Mouse (Mus musculus): ENCODE measurements around the gene P3h2. TPM values are rescaled to one million over a fixed set of nuclear protein-coding genes. Genes with fewer than 3 reads are reported as not detected.
A peak's percentile ranks its signal among the peaks of the same experiment; 100 is the strongest.

The P3h2 gene
- polyA plus RNA-seq, 1 experiment from 2014 or later = 1.8 TPM

GRCm38 (mm10) chr16:25979037-25979436 lies 126.5 kb downstream of the P3h2 start:
- no peak for ATAC-seq
- no peaks in the 10 kb centered on the region for H3K9me3 ChIP-seq (ENCODE audit: control insufficient read depth)
- no peak overlapping the region for H3K27ac ChIP-seq (ENCODE audit: low read depth, low read length)
- H3K27me3 ChIP-seq (replicated peaks; ENCODE audit: control insufficient read depth, insufficient read depth, low read length) = no peaks in the 10 kb centered on the region
- TF ChIP-seq CTCF (IDR thresholded peaks at IDR 0.05; ENCODE audit: low read depth) = no peak
- H3K36me3 ChIP-seq (ENCODE audit: control insufficient read depth, insufficient read depth) = no peaks in the 10 kb centered on the region
- 64% methylated on average over 3 of the region's 3 CpGs for WGBS
- H3K9ac ChIP-seq (ENCODE audit: low read depth, low read length) = no peak overlapping the region
- H3K4me3 ChIP-seq (ENCODE audit: low read depth, low read length) = no peak overlapping the region
- H3K4me1 ChIP-seq (replicated peaks; ENCODE audit: control insufficient read depth, insufficient read depth, low read length) = no peaks in the 10 kb centered on the region
- no peak overlapping the region for H3K4me2 ChIP-seq (replicated peaks; ENCODE audit: low read depth)

- Histone ChIP-seq H3K36me3 (ENCODE audit: control insufficient read depth, insufficient read depth) (no peaks in the 10 kb centered on the region), H3K9ac (ENCODE audit: low read depth, low read length) (no peak overlapping the region), H3K4me2 (replicated peaks; ENCODE audit: low read depth) (no peak overlapping the region), H3K4me1 (replicated peaks; ENCODE audit: control insufficient read depth, insufficient read depth, low read length) (no peaks in the 10 kb centered on the region), H3K27me3 (replicated peaks; ENCODE audit: control insufficient read depth, insufficient read depth, low read length) (no peaks in the 10 kb centered on the region), H3K27ac (ENCODE audit: low read depth, low read length) (no peak overlapping the region), H3K9me3 (ENCODE audit: control insufficient read depth) (no peaks in the 10 kb centered on the region), H3K4me3 (ENCODE audit: low read depth, low read length) (no peak overlapping the region)
- TF ChIP-seq CTCF (IDR thresholded peaks at IDR 0.05; ENCODE audit: low read depth) = no peak
- 93% methylated on average over 2 of the region's 2 CpGs for WGBS
- ATAC-seq = no peak
Measured at GRCm38 (mm10) chr16:25977210-25977609, 128.4 kb downstream of the P3h2 start.

GRCm38 (mm10) chr16:25971285-25971684 lies 134.3 kb downstream of the P3h2 start:
- Histone ChIP-seq H3K27me3 (replicated peaks; ENCODE audit: control insufficient read depth, insufficient read depth, low read length) (no peaks in the 10 kb centered on the region), H3K4me2 (replicated peaks; ENCODE audit: low read depth) (no peak overlapping the region), H3K36me3 (ENCODE audit: control insufficient read depth, insufficient read depth) (no peaks in the 10 kb centered on the region), H3K4me1 (replicated peaks; ENCODE audit: control insufficient read depth, insufficient read depth, low read length) (no peaks in the 10 kb centered on the region), H3K4me3 (ENCODE audit: low read depth, low read length) (no peak overlapping the region), H3K9me3 (ENCODE audit: control insufficient read depth) (no peaks in the 10 kb centered on the region), H3K27ac (ENCODE audit: low read depth, low read length) (no peak overlapping the region), H3K9ac (ENCODE audit: low read depth, low read length) (no peak overlapping the region)
- TF ChIP-seq CTCF (IDR thresholded peaks at IDR 0.05; ENCODE audit: low read depth) = no peak
- WGBS = 82% methylated on average over 7 of the region's 7 CpGs
- ATAC-seq = no peak

GRCm38 (mm10) chr16:25970720-25971119 lies 134.9 kb downstream of the P3h2 start:
- TF ChIP-seq CTCF (IDR thresholded peaks at IDR 0.05; ENCODE audit: low read depth) = no peak
- whole genome bisulfite sequencing = 92% methylated on average over 5 of the region's 5 CpGs
- no peaks in the 10 kb centered on the region for H3K36me3 ChIP-seq (ENCODE audit: control insufficient read depth, insufficient read depth)
- no peak overlapping the region for H3K9ac ChIP-seq (ENCODE audit: low read depth, low read length)
- H3K27ac ChIP-seq (ENCODE audit: low read depth, low read length) = no peak overlapping the region
- no peak overlapping the region for H3K4me3 ChIP-seq (ENCODE audit: low read depth, low read length)
- ATAC-seq = no peak
- no peaks in the 10 kb centered on the region for H3K9me3 ChIP-seq (ENCODE audit: control insufficient read depth)
- H3K4me1 ChIP-seq (replicated peaks; ENCODE audit: control insufficient read depth, insufficient read depth, low read length) = no peaks in the 10 kb centered on the region
- no peaks in the 10 kb centered on the region for H3K27me3 ChIP-seq (replicated peaks; ENCODE audit: control insufficient read depth, insufficient read depth, low read length)
- no peak overlapping the region for H3K4me2 ChIP-seq (replicated peaks; ENCODE audit: low read depth)

GRCm38 (mm10) chr16:25970193-25970592 lies 135.4 kb downstream of the P3h2 start:
- H3K27me3 ChIP-seq (replicated peaks; ENCODE audit: control insufficient read depth, insufficient read depth, low read length) = no peaks in the 10 kb centered on the region
- H3K4me1 ChIP-seq (replicated peaks; ENCODE audit: control insufficient read depth, insufficient read depth, low read length) = no peaks in the 10 kb centered on the region
- H3K27ac ChIP-seq (ENCODE audit: low read depth, low read length) = no peak overlapping the region
- no peak overlapping the region for H3K4me3 ChIP-seq (ENCODE audit: low read depth, low read length)
- H3K4me2 ChIP-seq (replicated peaks; ENCODE audit: low read depth) = no peak overlapping the region
- ATAC-seq = no peak
- WGBS = 84% methylated on average over 6 of the region's 6 CpGs
- H3K36me3 ChIP-seq (ENCODE audit: control insufficient read depth, insufficient read depth) = no peaks in the 10 kb centered on the region
- no peak overlapping the region for H3K9ac ChIP-seq (ENCODE audit: low read depth, low read length)
- TF ChIP-seq CTCF (IDR thresholded peaks at IDR 0.05; ENCODE audit: low read depth) = no peak
- H3K9me3 ChIP-seq (ENCODE audit: control insufficient read depth) = no peaks in the 10 kb centered on the region

GRCm38 (mm10) chr16:25967297-25967696 lies 138.3 kb downstream of the P3h2 start:
- peak; percentile 88 for TF ChIP-seq CTCF (IDR thresholded peaks at IDR 0.05; ENCODE audit: low read depth)
- Histone ChIP-seq H3K27me3 (replicated peaks; ENCODE audit: control insufficient read depth, insufficient read depth, low read length) (no peaks in the 10 kb centered on the region), H3K9me3 (ENCODE audit: control insufficient read depth) (no peaks in the 10 kb centered on the region), H3K4me2 (replicated peaks; ENCODE audit: low read depth) (no peak overlapping the region), H3K4me3 (ENCODE audit: low read depth, low read length) (no peak overlapping the region), H3K27ac (ENCODE audit: low read depth, low read length) (no peak overlapping the region), H3K36me3 (ENCODE audit: control insufficient read depth, insufficient read depth) (no peaks in the 10 kb centered on the region; the same call in 1 of the 2 replicates), H3K9ac (ENCODE audit: low read depth, low read length) (no peak overlapping the region), H3K4me1 (replicated peaks; ENCODE audit: control insufficient read depth, insufficient read depth, low read length) (no peaks in the 10 kb centered on the region)
- 18% methylated on average over 3 of the region's 3 CpGs for WGBS
- no peak for ATAC-seq

GRCm38 (mm10) chr16:25963856-25964255 lies 141.7 kb downstream of the P3h2 start:
- TF ChIP-seq CTCF (IDR thresholded peaks at IDR 0.05; ENCODE audit: low read depth) = peak; percentile 91
- H3K4me2 ChIP-seq (replicated peaks; ENCODE audit: low read depth) = no peak overlapping the region
- no peaks in the 10 kb centered on the region for H3K9me3 ChIP-seq (ENCODE audit: control insufficient read depth)
- ATAC-seq = no peak
- no peaks in the 10 kb centered on the region for H3K4me1 ChIP-seq (replicated peaks; ENCODE audit: control insufficient read depth, insufficient read depth, low read length)
- no peak overlapping the region for H3K27ac ChIP-seq (ENCODE audit: low read depth, low read length)
- no peak overlapping the region for H3K9ac ChIP-seq (ENCODE audit: low read depth, low read length)
- 16% methylated on average over 3 of the region's 3 CpGs for WGBS
- H3K4me3 ChIP-seq (ENCODE audit: low read depth, low read length) = no peak overlapping the region
- H3K27me3 ChIP-seq (replicated peaks; ENCODE audit: control insufficient read depth, insufficient read depth, low read length) = no peaks in the 10 kb centered on the region
- no peaks in the 10 kb centered on the region; the same call in 1 of the 2 replicates for H3K36me3 ChIP-seq (ENCODE audit: control insufficient read depth, insufficient read depth)

All from intestine, postnatal 0 days (tissue).